Mouse (Mus musculus): ENCODE results near the gene Wnk2. TPM values are rescaled to one million over a fixed set of nuclear protein-coding genes. Genes with fewer than 3 reads are reported as not detected.

Gene Wnk2
- polyA plus RNA-seq, 1 experiment: not detected

- no peaks in the 10 kb centered on the region for H3K4me1 ChIP-seq (ENCODE audit: control insufficient read depth, insufficient read depth, low read length)
- no peak overlapping the region for H3K27ac ChIP-seq (ENCODE audit: insufficient read depth, low read length)
- TF ChIP-seq POLR2A (IDR thresholded peaks at IDR 0.05; ENCODE audit: low read depth, low read length): no peak
- no peak for TF ChIP-seq CTCF (IDR thresholded peaks at IDR 0.05; ENCODE audit: borderline replicate concordance, insufficient read depth, low read length)
- no peak overlapping the region for H3K4me3 ChIP-seq (ENCODE audit: insufficient read depth, low read length)
Observed at GRCm38 (mm10) chr13:49131342-49131855, 16.4 kb downstream of the Wnk2 start.

- H3K4me1 ChIP-seq (ENCODE audit: control insufficient read depth, insufficient read depth, low read length): no peaks in the 10 kb centered on the region
- no peak for TF ChIP-seq POLR2A (IDR thresholded peaks at IDR 0.05; ENCODE audit: low read depth, low read length)
- TF ChIP-seq CTCF (IDR thresholded peaks at IDR 0.05; ENCODE audit: borderline replicate concordance, insufficient read depth, low read length): no peak
- no peak overlapping the region for H3K27ac ChIP-seq (ENCODE audit: insufficient read depth, low read length)
- no peak overlapping the region for H3K4me3 ChIP-seq (ENCODE audit: insufficient read depth, low read length)
Observed at GRCm38 (mm10) chr13:49129845-49130244, 18.0 kb downstream of the Wnk2 start.

- no peak overlapping the region for H3K4me3 ChIP-seq (ENCODE audit: insufficient read depth, low read length)
- H3K27ac ChIP-seq (ENCODE audit: insufficient read depth, low read length): no peak overlapping the region
- no peak for TF ChIP-seq CTCF (IDR thresholded peaks at IDR 0.05; ENCODE audit: borderline replicate concordance, insufficient read depth, low read length)
- TF ChIP-seq POLR2A (IDR thresholded peaks at IDR 0.05; ENCODE audit: low read depth, low read length): no peak
- H3K4me1 ChIP-seq (ENCODE audit: control insufficient read depth, insufficient read depth, low read length): no peaks in the 10 kb centered on the region
Observed at GRCm38 (mm10) chr13:49129154-49129553, 18.7 kb downstream of the Wnk2 start.

- H3K27ac ChIP-seq (ENCODE audit: insufficient read depth, low read length): no peak overlapping the region
- TF ChIP-seq CTCF (IDR thresholded peaks at IDR 0.05; ENCODE audit: borderline replicate concordance, insufficient read depth, low read length): no peak
- no peak for TF ChIP-seq POLR2A (IDR thresholded peaks at IDR 0.05; ENCODE audit: low read depth, low read length)
- H3K4me3 ChIP-seq (ENCODE audit: insufficient read depth, low read length): no peak overlapping the region
Observed at GRCm38 (mm10) chr13:49127844-49128631, 19.8 kb downstream of the Wnk2 start.

GRCm38 (mm10) chr13:49122106-49122505 is 25.7 kb downstream of the Wnk2 start:
- Histone ChIP-seq H3K4me3 (ENCODE audit: insufficient read depth, low read length) (no peak overlapping the region), H3K27ac (ENCODE audit: insufficient read depth, low read length) (no peak overlapping the region), H3K4me1 (ENCODE audit: control insufficient read depth, insufficient read depth, low read length) (no peaks in the 10 kb centered on the region)
- TF ChIP-seq CTCF (IDR thresholded peaks at IDR 0.05; ENCODE audit: borderline replicate concordance, insufficient read depth, low read length): no peak

More at GRCm38 (mm10) chr13:49127844-49128631, 19.8 kb downstream of the Wnk2 start:
- no peaks in the 10 kb centered on the region for H3K4me1 ChIP-seq (ENCODE audit: control insufficient read depth, insufficient read depth, low read length)

- Histone ChIP-seq H3K27ac (ENCODE audit: insufficient read depth, low read length) (no peak overlapping the region), H3K4me1 (ENCODE audit: control insufficient read depth, insufficient read depth, low read length) (no peaks in the 10 kb centered on the region), H3K4me3 (ENCODE audit: insufficient read depth, low read length) (no peak overlapping the region)
- TF ChIP-seq CTCF (IDR thresholded peaks at IDR 0.05; ENCODE audit: borderline replicate concordance, insufficient read depth, low read length) (no peak), POLR2A (IDR thresholded peaks at IDR 0.05; ENCODE audit: low read depth, low read length) (no peak)
Observed at GRCm38 (mm10) chr13:49117563-49117962, 30.3 kb downstream of the Wnk2 start.

GRCm38 (mm10) chr13:49114921-49115320 is 32.9 kb downstream of the Wnk2 start:
- no peak for TF ChIP-seq CTCF (IDR thresholded peaks at IDR 0.05; ENCODE audit: borderline replicate concordance, insufficient read depth, low read length)
- TF ChIP-seq POLR2A (IDR thresholded peaks at IDR 0.05; ENCODE audit: low read depth, low read length): no peak
- Histone ChIP-seq H3K27ac (ENCODE audit: insufficient read depth, low read length) (no peak overlapping the region), H3K4me3 (ENCODE audit: insufficient read depth, low read length) (no peak overlapping the region), H3K4me1 (ENCODE audit: control insufficient read depth, insufficient read depth, low read length) (no peaks in the 10 kb centered on the region)

- Histone ChIP-seq H3K27ac (ENCODE audit: insufficient read depth, low read length) (no peak overlapping the region), H3K4me3 (ENCODE audit: insufficient read depth, low read length) (no peak overlapping the region), H3K4me1 (ENCODE audit: control insufficient read depth, insufficient read depth, low read length) (no peaks in the 10 kb centered on the region)
- TF ChIP-seq CTCF (IDR thresholded peaks at IDR 0.05; ENCODE audit: borderline replicate concordance, insufficient read depth, low read length) (no peak), POLR2A (IDR thresholded peaks at IDR 0.05; ENCODE audit: low read depth, low read length) (no peak)
Observed at GRCm38 (mm10) chr13:49114116-49114515, 33.7 kb downstream of the Wnk2 start.

- no peak for TF ChIP-seq POLR2A (IDR thresholded peaks at IDR 0.05; ENCODE audit: low read depth, low read length)
- TF ChIP-seq CTCF (IDR thresholded peaks at IDR 0.05; ENCODE audit: borderline replicate concordance, insufficient read depth, low read length): no peak
- Histone ChIP-seq H3K27ac (ENCODE audit: insufficient read depth, low read length) (no peak overlapping the region), H3K4me3 (ENCODE audit: insufficient read depth, low read length) (no peak overlapping the region), H3K4me1 (ENCODE audit: control insufficient read depth, insufficient read depth, low read length) (no peaks in the 10 kb centered on the region)
Observed at GRCm38 (mm10) chr13:49113345-49113744, 34.5 kb downstream of the Wnk2 start.

GRCm38 (mm10) chr13:49112652-49113051 is 35.2 kb downstream of the Wnk2 start:
- no peak overlapping the region for H3K27ac ChIP-seq (ENCODE audit: insufficient read depth, low read length)
- H3K4me3 ChIP-seq (ENCODE audit: insufficient read depth, low read length): no peak overlapping the region
- no peaks in the 10 kb centered on the region for H3K4me1 ChIP-seq (ENCODE audit: control insufficient read depth, insufficient read depth, low read length)
- TF ChIP-seq POLR2A (IDR thresholded peaks at IDR 0.05; ENCODE audit: low read depth, low read length) (no peak), CTCF (IDR thresholded peaks at IDR 0.05; ENCODE audit: borderline replicate concordance, insufficient read depth, low read length) (no peak)

Data from embryonic fibroblast, embryonic 13.5 days (primary cell).